Mouse (Mus musculus): ENCODE results near the gene Gm5868. TPM values are rescaled to one million over a fixed set of nuclear protein-coding genes. Genes with fewer than 3 reads are reported as not detected.
A peak's percentile ranks its signal among the peaks of the same experiment; 100 is the strongest.

The Gm5868 gene
- total and polyA plus RNA-seq, 3 experiments, result not detected

GRCm38 (mm10) chr5:72603138-72603537, 15.8 kb upstream of the Gm5868 start:
- no peak overlapping the region for H3K4me2 ChIP-seq (ENCODE audit: insufficient read depth, low read depth, poor library complexity, severe bottlenecking)
- in situ Hi-C loops (cut with MboI; ENCODE audit: low pct_ligation_motif_present, low pct_unique_long_range_greater_than_20kb, low sequenced_read_pairs) (loop anchor here (25.0 kb wide), 1 partner anchor 241 kb away; no protein-coding TSS in a partner anchor), dilution Hi-C loops (cut with MboI; ENCODE audit: extremely low pct_ligation_motif_present, extremely low pct_unique_long_range_greater_than_20kb, low sequenced_read_pairs) (no loop called here)
- H3K9me3 ChIP-seq (replicated peaks; ENCODE audit: low read length), result no peaks in the 10 kb centered on the region
- H3K79me2 ChIP-seq (replicated peaks; ENCODE audit: control insufficient read depth, extremely low read depth, insufficient read depth, poor library complexity, severe bottlenecking), result no peaks in the 10 kb centered on the region
- DNase-seq (ENCODE audit: extremely low read depth), result no peak
- H3K9ac ChIP-seq (ENCODE audit: insufficient read depth, low read depth), result no peak overlapping the region
- H3K4me1 ChIP-seq (ENCODE audit: control insufficient read depth in 1 of 2, insufficient read depth in 2 of 2), result peaks cover 0 to 6% of the 10 kb centered on the region in 2 experiments; a peak in 1 of 4 replicates
- no peak overlapping the region for H3K27ac ChIP-seq (ENCODE audit: insufficient read depth, low read depth)
- no peaks in the 10 kb centered on the region for H3K27me3 ChIP-seq (replicated peaks)
- TF ChIP-seq JUND (conservative IDR thresholded peaks at IDR 0.05; ENCODE audit: low read depth, low read length), result no peak
- no peak for TF ChIP-seq RCOR1 (conservative IDR thresholded peaks at IDR 0.05; ENCODE audit: low read depth, low read length)
- no peak for TF ChIP-seq ZNF384 (IDR thresholded peaks at IDR 0.05; ENCODE audit: low read depth, low read length)
- TF ChIP-seq MAFK (IDR thresholded peaks at IDR 0.05; ENCODE audit: insufficient replicate concordance, low read length), result no peak
- TF ChIP-seq BHLHE40 (IDR thresholded peaks at IDR 0.05; ENCODE audit: low read depth, low read length), result no peak
- no peak for TF ChIP-seq TCF12 (IDR thresholded peaks at IDR 0.05; ENCODE audit: low read depth, low read length)
- TF ChIP-seq USF2 (conservative IDR thresholded peaks at IDR 0.05; ENCODE audit: low read depth, low read length), result no peak
- TF ChIP-seq TBP (conservative IDR thresholded peaks at IDR 0.05; ENCODE audit: low read depth, low read length), result no peak
- no peak for TF ChIP-seq MXI1 (IDR thresholded peaks at IDR 0.05; ENCODE audit: low read depth, low read length)
- no peak for TF ChIP-seq MYC (IDR thresholded peaks at IDR 0.05; ENCODE audit: low read depth, low read length)
- no peak for TF ChIP-seq ZC3H11A (IDR thresholded peaks at IDR 0.05; ENCODE audit: low read depth, low read length)
- no peak for TF ChIP-seq NRF1 (IDR thresholded peaks at IDR 0.05; ENCODE audit: low read depth, low read length)
- H3K36me3 ChIP-seq (replicated peaks in 1 of 2; ENCODE audit: control insufficient read depth in 1 of 2, insufficient read depth in 1 of 2, low read length in 1 of 2), result no peaks in the 10 kb centered on the region
- H3K4me3 ChIP-seq (replicated peaks in 1 of 3; ENCODE audit: low read depth in 2 of 3, low read length in 2 of 3, poor library complexity in 1 of 3), result no peak overlapping the region

GRCm38 (mm10) chr5:72601006-72601405, 13.7 kb upstream of the Gm5868 start:
- H3K4me1 ChIP-seq (ENCODE audit: control insufficient read depth in 1 of 2, insufficient read depth in 2 of 2), result peaks cover 0 to 6% of the 10 kb centered on the region in 2 experiments; a peak in 1 of 4 replicates
- in situ Hi-C loops (cut with MboI; ENCODE audit: low pct_ligation_motif_present, low pct_unique_long_range_greater_than_20kb, low sequenced_read_pairs), result loop anchor here (25.0 kb wide), 1 partner anchor 239 kb away; no protein-coding TSS in a partner anchor
- no peak for TF ChIP-seq E2F4 (IDR thresholded peaks at IDR 0.05; ENCODE audit: insufficient replicate concordance, low read depth, low read length)
- TF ChIP-seq NRF1 (IDR thresholded peaks at IDR 0.05; ENCODE audit: low read depth, low read length), result no peak
- peak; percentile 48 for TF ChIP-seq RAD21 (IDR thresholded peaks at IDR 0.05; ENCODE audit: low read depth, low read length)
- TF ChIP-seq MAX (IDR thresholded peaks at IDR 0.05; ENCODE audit: low read length), result no peak
- no peak for TF ChIP-seq CHD2 (IDR thresholded peaks at IDR 0.05; ENCODE audit: low read length)
- no peak for TF ChIP-seq IRF4 (IDR thresholded peaks at IDR 0.05; ENCODE audit: low read depth, low read length)
- peak; percentile 70 for TF ChIP-seq SMC3 (IDR thresholded peaks at IDR 0.05; ENCODE audit: low read depth, low read length)
- TF ChIP-seq MXI1 (IDR thresholded peaks at IDR 0.05; ENCODE audit: low read depth, low read length), result no peak
- no peak for TF ChIP-seq SIN3A (IDR thresholded peaks at IDR 0.05; ENCODE audit: low read length)
- peak in 1 of 2 experiments; percentile 77; a peak in 2 of 4 replicates for TF ChIP-seq CTCF (conservative IDR thresholded peaks at IDR 0.05 in 1 of 2, IDR thresholded peaks at IDR 0.05 in 1 of 2; ENCODE audit: low read depth in 2 of 2, low read length in 2 of 2)
- no peak for TF ChIP-seq MYC (IDR thresholded peaks at IDR 0.05; ENCODE audit: low read depth, low read length)
- no peak for TF ChIP-seq CHD1 (IDR thresholded peaks at IDR 0.05; ENCODE audit: low read depth, low read length)
- TF ChIP-seq POLR2AphosphoS2 (IDR thresholded peaks at IDR 0.05; ENCODE audit: low read depth, low read length), result no peak
- TF ChIP-seq HCFC1 (IDR thresholded peaks at IDR 0.05; ENCODE audit: low read depth, low read length), result no peak
- TF ChIP-seq JUND (conservative IDR thresholded peaks at IDR 0.05; ENCODE audit: low read depth, low read length), result no peak
- no peak for TF ChIP-seq EP300 (IDR thresholded peaks at IDR 0.05; ENCODE audit: low read length)
- TF ChIP-seq MEF2A (IDR thresholded peaks at IDR 0.05; ENCODE audit: borderline replicate concordance, low read depth, low read length), result no peak
- TF ChIP-seq ZC3H11A (IDR thresholded peaks at IDR 0.05; ENCODE audit: low read depth, low read length), result no peak
- no peak for TF ChIP-seq ZMIZ1 (IDR thresholded peaks at IDR 0.05; ENCODE audit: low read depth, low read length)
- TF ChIP-seq MAFK (IDR thresholded peaks at IDR 0.05; ENCODE audit: insufficient replicate concordance, low read length), result no peak
- no peak for TF ChIP-seq NELFE (IDR thresholded peaks at IDR 0.05; ENCODE audit: low read depth, low read length)
- no peak for TF ChIP-seq ETS1 (conservative IDR thresholded peaks at IDR 0.05; ENCODE audit: low read depth, low read length)
- no peak for TF ChIP-seq TBP (conservative IDR thresholded peaks at IDR 0.05; ENCODE audit: low read depth, low read length)
- no peak for TF ChIP-seq PAX5 (IDR thresholded peaks at IDR 0.05; ENCODE audit: low read length)
- no peak for TF ChIP-seq MAZ (IDR thresholded peaks at IDR 0.05; ENCODE audit: low read depth, low read length)

More at GRCm38 (mm10) chr5:72601006-72601405, 13.7 kb upstream of the Gm5868 start:
- H3K27ac ChIP-seq (ENCODE audit: insufficient read depth, low read depth), result no peak overlapping the region
- peak; percentile 84 for DNase-seq (ENCODE audit: extremely low read depth)
- H3K36me3 ChIP-seq (replicated peaks in 1 of 2; ENCODE audit: control insufficient read depth in 1 of 2, insufficient read depth in 1 of 2, low read length in 1 of 2), result no peaks in the 10 kb centered on the region
- H3K9ac ChIP-seq (ENCODE audit: insufficient read depth, low read depth), result no peak overlapping the region
- H3K27me3 ChIP-seq (replicated peaks), result no peaks in the 10 kb centered on the region
- no peak overlapping the region for H3K4me3 ChIP-seq (replicated peaks in 1 of 3; ENCODE audit: low read depth in 2 of 3, low read length in 2 of 3, poor library complexity in 1 of 3)
- no peak overlapping the region; the same call in 1 of the 2 replicates for H3K4me2 ChIP-seq (ENCODE audit: insufficient read depth, low read depth, poor library complexity, severe bottlenecking)
- no peaks in the 10 kb centered on the region for H3K79me2 ChIP-seq (replicated peaks; ENCODE audit: control insufficient read depth, extremely low read depth, insufficient read depth, poor library complexity, severe bottlenecking)
- no peaks in the 10 kb centered on the region for H3K9me3 ChIP-seq (replicated peaks; ENCODE audit: low read length)
- dilution Hi-C loops (cut with MboI; ENCODE audit: extremely low pct_ligation_motif_present, extremely low pct_unique_long_range_greater_than_20kb, low sequenced_read_pairs), result no loop called here
